Mouse (Mus musculus): Measurements from ENCODE around the gene Lhpp.

Lhpp gene

DNA sequence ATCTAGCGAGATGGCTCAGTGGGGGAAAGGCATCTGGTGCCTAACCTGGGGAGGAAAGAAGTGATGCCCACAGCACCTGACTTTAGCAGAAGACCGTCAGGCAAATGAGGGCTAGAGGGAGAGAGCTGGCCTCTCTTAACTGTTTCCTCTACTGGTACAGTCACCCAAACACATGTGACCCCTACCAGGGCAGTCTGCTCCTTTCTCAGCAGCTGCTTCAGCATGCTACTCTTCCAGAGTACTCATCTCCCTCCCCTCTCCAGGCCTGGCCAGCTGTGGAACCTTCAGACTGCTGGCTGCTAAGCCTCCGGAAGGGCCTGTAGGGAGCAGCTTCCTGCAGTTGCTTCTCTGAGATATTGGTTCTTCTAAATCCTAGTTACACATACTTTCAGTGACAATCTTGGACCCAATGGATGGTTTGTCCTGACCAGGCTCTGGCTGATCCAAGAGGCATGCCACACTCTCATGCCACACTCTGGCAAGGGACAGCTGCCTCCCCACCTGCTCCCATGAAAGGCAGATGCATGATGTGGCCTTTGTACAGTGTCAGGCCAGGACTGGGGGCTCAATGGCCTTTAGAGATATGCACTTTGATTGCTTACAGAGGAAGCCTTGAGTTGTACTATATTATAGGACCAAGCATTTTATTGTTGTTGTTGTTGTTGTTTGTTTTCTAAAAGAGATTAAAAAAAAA lies 137.8 kb downstream of the Lhpp start:
- no peak for DNase-seq

DNA sequence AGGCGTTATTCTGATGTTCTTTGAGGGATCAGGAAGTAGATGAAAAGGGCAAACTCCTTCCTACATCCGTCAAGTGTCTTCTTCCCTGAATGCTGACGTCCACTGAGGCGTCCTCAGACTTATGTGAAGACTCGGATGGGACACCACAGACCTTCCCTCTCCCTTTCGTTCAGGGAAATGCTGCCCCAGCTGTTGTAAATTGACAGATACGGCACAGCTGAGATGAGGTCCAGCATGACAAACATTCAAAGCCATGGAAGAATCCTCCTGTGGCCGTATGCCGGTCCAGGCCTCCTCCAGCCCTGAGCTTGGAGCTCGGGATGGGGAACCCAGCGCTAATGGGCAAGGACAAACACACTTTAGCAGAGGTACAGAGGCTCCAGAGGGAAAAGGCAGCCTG lies 139.1 kb downstream of the Lhpp start:
- no peak for DNase-seq

DNA sequence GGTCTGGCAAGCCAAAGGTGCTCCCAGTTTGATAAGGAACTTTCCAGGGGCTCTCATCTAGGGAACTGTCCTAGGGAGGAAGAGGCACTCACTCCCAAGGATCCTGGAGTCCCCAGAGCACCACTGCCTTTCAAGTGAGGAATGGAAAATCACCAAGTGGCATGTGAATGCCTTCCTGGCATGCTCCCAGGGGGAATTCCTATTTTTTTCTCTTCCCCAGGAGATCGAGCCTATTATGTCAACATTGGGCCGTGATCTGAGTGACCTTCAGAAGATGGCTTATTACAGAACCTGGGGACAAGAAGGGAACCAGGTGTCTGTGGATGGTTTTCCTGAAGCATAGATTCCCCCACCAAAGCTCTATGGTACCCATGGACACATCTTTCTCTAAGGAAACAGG lies 141.3 kb downstream of the Lhpp start:
- DNase-seq: peak; percentile 71

DNA sequence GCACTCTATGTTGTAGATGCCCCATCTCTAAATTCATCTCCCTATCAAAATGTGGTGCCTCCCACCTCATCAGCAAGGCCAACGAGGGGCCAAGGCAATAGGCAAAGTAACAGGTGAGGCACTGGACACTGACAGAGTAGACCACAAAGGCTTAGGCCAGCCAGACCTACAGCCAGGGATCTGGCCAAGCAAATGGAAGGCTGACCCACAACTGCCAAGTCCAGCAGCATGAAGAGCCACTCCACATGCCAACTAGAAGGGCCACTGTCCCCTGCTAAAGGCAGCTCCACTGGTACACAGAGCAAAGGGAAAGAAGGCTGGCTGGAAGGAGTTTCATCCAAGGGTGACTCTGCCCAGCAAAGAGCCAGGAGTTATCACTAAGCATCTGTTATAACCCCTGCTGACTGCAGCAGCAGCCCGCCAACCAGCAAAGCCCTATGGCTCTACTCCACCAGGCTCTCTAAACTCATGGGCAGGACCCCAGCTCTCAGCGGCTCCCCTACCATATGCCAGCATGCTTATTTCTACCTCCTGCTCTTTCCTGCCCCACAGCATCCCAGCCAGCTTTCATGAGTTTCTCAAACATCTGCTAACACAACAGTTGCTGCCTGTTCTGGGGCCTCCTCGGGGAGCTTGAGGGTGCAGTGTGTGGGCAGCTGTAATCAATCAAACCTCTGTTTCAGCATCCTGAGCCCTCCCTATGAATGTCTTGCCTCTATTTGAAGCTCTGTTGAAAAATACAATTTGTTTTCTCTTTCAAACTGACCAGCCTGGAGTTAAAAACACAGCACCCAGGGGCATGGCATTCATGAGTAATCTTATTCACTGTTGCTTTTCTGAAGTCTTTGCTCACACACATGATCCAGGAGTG lies 143.3 kb downstream of the Lhpp start:
- no peak for DNase-seq

DNA sequence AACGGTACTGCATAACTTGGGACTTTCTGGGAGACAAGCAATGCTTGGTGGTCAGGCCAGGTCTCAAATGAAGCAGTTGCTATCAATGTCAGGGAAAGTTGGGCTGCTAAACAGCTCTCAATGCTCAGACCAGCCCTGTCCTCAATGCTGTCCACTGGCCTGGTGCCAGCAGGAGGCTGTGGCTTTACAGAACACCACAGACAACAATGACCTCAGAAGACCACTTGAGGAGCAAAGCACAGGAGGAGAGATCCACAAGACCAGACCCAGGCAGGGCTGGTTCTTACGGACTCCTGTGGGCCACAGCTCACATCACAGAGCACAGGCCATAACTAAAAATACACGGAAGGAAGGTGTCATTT lies 143.9 kb downstream of the Lhpp start:
- DNase-seq: no peak

All from kidney, adult 9 months (tissue).